Mouse (Mus musculus): ENCODE data around the gene Castor1. TPM values are rescaled to one million over a fixed set of nuclear protein-coding genes. Genes with fewer than 3 reads are reported as not detected.

Castor1 gene
- 16.8 and 18.0 TPM in 2 replicates for polyA plus RNA-seq (2015; fragmentation: Nextera tagmentation; extraction: Ambion mirVana)

GRCm38 (mm10) chr11:4217914-4218629 is at the start of gene Castor1:
TSS of gene Castor1 (plus strand) at chr11:4218225.

GRCm38 (mm10) chr11:4186486-4187317 is 31.3 kb upstream of the Castor1 start, which contains the start of gene Tbc1d10a:
TSS of gene Tbc1d10a (plus strand) at chr11:4186789.

GRCm38 (mm10) chr11:4235665-4236545 is 17.9 kb downstream of the Castor1 start, which contains the start of gene Osm:
TSS of gene Osm (plus strand) at chr11:4236420.

GRCm38 (mm10) chr11:4256846-4257607 is 39.0 kb downstream of the Castor1 start, which contains the start of gene Lif:
TSS of gene Lif (plus strand) at chr11:4257557.

Other genes starting within 250 kb of the Castor1 start
- gene 4930556J24Rik, start 241.4 kb upstream of the Castor1 start, polyA plus RNA-seq (2015; fragmentation: Nextera tagmentation; extraction: Ambion mirVana) = not detected in 2 replicates
- gene Gal3st1, start 234.6 kb upstream of the Castor1 start, polyA plus RNA-seq (2015; fragmentation: Nextera tagmentation; extraction: Ambion mirVana) = 2.4 TPM in 2 replicates
- not detected in 2 replicates for gene Sec14l4, start 186.8 kb upstream of the Castor1 start, polyA plus RNA-seq (2015; fragmentation: Nextera tagmentation; extraction: Ambion mirVana)
- not detected in 2 replicates for gene Sec14l3, start 153.4 kb upstream of the Castor1 start, polyA plus RNA-seq (2015; fragmentation: Nextera tagmentation; extraction: Ambion mirVana)
- 2.1 and 3.4 TPM in 2 replicates for gene Mtfp1, start 122.8 kb upstream of the Castor1 start, polyA plus RNA-seq (2015; fragmentation: Nextera tagmentation; extraction: Ambion mirVana)
- 0.33 and 0.43 TPM in 2 replicates for gene Sec14l2, start 94.8 kb upstream of the Castor1 start, polyA plus RNA-seq (2015; fragmentation: Nextera tagmentation; extraction: Ambion mirVana)
- gene Rnf215, start 83.0 kb upstream of the Castor1 start, polyA plus RNA-seq (2015; fragmentation: Nextera tagmentation; extraction: Ambion mirVana) = 23.6 and 26.4 TPM in 2 replicates
- gene Ccdc157, start 57.9 kb upstream of the Castor1 start, polyA plus RNA-seq (2015; fragmentation: Nextera tagmentation; extraction: Ambion mirVana) = 3.2 and 3.5 TPM in 2 replicates
- 15.5 and 20.5 TPM in 2 replicates for gene Sf3a1, start 57.9 kb upstream of the Castor1 start, polyA plus RNA-seq (2015; fragmentation: Nextera tagmentation; extraction: Ambion mirVana)
- 53.0 and 58.9 TPM in 2 replicates for gene Tbc1d10a, start 31.4 kb upstream of the Castor1 start, polyA plus RNA-seq (2015; fragmentation: Nextera tagmentation; extraction: Ambion mirVana)
- gene Osm, start 18.2 kb downstream of the Castor1 start, polyA plus RNA-seq (2015; fragmentation: Nextera tagmentation; extraction: Ambion mirVana) = 0.28 and 10.3 TPM in 2 replicates
- gene Lif, start 39.3 kb downstream of the Castor1 start, polyA plus RNA-seq (2015; fragmentation: Nextera tagmentation; extraction: Ambion mirVana) = 2.8 and 3.0 TPM in 2 replicates
- gene Hormad2, start 222.9 kb downstream of the Castor1 start, polyA plus RNA-seq (2015; fragmentation: Nextera tagmentation; extraction: Ambion mirVana) = 0.31 and 0.43 TPM in 2 replicates